Mouse (Mus musculus) left cerebral cortex, postnatal 10 days (tissue): ENCODE measurements around the gene Dnah2. TPM values are rescaled to one million over a fixed set of nuclear protein-coding genes. Genes with fewer than 3 reads are reported as not detected.
"Not testable (repeated sequence)": the region's sequence is repeated elsewhere in the genome, so short reads cannot be mapped to it uniquely, and the experiment has no call there.

Experiments
- DNase-seq, 2 experiments: peaks; one replicate each; pipeline ENCODE4 v3.0.0; 2021 to 2022; ENCODE audit warnings: low spot score in 2 of 2, mixed read lengths in 1 of 2; ENCODE audit errors: extremely low spot score in 1 of 2
- intact Hi-C: fragments of 180-260 bp; cut with DNase I; formaldehyde crosslinking; loops from one replicate; pipeline ENCODE4 v1.15.1; 2025
- total RNA-seq, 2 experiments: library from RNA; stranded (reverse); gene quantifications; 2 replicates each; pipeline ENCODE4 v1.2.3; 2021

The Dnah2 gene
- total RNA-seq, 2 experiments from 2014 or later: 4.2 to 5.7 TPM

DNA sequence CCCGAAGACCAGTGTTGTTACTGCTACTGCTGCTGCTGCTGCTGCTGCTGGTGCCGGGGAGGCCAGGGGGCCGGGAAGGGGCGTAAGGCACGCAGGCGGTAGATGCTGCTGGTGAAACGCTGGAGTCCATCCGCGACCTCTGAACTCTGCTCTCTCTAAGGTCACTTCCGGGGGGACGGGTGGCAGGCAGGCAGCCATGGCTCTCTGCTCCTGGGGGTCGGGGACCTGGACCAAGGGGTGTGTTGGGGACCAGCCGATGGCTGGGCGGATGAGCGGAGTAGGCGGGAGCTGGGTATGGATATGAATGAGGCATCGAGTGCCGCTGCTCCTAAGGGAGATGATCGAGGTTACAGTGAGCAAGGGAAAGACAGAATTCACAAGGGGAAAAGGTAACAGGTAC, 142.6 kb downstream of the Dnah2 start:
- DNase-seq: peak in 1 of 2 experiments; percentile 46
- intact Hi-C loops: no loop called here

DNA sequence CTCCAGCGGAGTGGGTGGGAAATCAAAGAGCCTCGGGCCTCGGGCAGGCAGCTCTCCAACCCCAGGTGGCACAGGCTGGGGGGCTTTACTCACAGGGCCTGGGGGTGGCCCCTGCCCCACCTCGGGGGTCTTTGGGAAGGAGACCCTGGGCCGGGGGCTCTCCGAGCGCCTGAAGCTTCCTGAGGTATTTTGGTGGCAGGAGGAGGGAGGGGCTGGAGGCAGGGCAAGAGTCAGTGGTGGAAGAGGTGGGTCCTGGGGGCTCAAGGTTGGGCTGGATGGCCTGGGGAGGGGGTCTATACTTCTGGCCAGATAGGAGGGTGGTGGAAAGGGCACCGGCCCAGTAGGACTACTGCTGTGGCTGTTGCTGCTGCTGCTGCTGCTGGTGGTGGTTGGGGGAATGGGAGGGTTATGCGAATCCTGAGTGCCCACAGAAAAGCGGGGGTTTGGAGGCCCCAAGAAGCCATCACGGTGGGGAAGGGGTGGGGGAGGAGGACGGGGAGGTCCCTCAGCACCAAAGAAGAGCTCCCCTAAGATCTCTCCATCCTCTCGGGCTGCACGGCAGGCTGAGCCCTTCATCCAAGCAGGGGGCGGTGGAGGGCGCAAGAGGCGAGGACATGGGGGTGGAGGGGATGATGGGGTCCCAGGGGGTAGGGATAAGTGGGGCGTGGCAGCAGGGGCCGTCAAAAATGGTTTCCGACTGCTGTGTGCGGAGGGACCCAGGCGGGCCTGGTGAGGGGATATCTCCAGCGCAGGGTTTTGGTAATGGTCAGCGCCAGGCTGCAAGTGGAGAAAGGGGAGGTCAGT, 143.3 kb downstream of the Dnah2 start:
- no peak for DNase-seq
- intact Hi-C loops: no loop called here

DNA sequence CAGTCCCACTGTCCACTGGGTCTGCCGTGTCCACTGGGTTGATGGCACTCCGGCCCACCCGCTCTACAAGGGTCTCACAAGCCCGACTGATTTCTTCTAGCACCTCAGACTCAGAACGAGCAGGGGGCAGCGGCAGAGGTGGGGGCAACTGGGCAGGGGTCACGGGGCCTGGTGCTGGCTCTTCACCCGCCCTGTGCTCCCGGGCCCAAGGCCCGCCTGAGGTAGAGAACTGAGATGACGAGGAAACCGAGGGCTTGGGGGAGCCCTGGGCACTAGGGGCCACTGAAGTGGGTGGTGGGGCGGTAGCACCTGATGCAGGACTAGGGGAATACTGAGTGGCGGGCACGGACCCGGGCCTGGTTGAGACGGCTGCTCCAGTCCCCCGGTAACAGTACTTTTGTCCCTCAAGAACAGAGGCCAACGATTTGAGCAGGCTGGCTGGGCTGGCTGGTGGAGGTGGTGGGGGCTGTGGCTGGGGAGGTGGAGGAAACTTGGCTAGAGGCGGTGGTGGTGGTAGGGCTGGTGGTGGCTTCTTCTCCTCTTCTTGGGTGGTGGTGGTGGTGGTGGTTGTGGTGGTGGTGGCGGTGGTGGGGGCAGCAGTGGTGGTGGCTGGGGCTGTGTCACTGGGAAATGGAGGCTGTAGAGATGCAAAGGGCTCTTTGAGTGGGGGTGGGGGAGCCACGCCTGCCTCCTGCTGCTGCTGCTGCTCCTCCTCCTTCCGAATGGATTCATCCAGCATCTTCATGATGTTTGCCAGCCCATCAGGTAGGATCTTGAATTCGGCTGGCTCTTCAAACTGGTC, 144.1 kb downstream of the Dnah2 start:
- no peak for DNase-seq
- intact Hi-C loops: loop anchor here (5.0 kb wide), 1 partner anchor 108 kb away; no protein-coding TSS in a partner anchor

DNA sequence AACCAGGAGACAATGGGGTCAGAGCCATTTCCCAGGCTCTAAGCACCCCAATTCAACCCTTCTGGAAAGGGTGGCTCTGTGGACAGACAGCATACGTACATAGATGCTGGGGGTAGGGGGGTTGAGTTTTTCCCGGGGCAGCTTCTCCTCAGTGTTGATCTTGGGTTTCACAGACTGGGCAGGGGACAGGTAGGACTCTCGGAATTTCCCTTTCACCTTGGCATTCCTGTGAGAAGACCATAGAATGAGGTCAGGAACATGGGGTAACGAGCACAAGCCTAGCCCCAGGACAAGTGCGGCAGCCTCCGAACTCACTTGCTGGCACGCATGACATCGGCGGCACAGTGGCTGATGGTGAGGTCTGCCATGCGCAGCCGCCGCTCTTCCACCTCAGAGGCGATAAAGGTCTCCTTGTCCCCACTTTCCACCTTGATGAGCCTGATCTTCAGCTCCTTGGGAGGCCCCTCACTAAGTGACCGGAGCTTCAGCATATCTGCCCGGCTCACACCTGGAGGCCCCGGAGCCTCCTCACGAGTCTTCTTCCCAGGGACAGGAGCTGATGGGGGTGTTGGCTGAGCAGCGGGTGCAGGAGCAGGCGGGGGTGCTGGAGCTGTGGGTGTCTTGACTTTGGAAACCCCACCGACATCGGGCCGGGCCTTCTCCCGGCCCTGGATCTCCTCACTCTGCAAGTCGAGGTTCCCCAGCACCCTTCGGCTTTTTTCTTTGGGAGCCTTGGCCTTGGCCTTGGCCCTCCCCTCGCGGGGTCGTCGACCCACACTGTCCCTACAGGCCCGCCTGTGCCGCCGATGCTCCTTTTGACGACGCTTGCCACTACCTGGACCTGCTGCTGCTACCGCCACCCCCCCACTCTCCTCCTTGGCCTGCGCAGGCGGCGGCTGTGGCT, 145.0 kb downstream of the Dnah2 start:
- peak in 1 of 2 experiments; percentile 37 for DNase-seq
- intact Hi-C loops: loop anchor here (5.0 kb wide), 1 partner anchor 108 kb away; no protein-coding TSS in a partner anchor

DNA sequence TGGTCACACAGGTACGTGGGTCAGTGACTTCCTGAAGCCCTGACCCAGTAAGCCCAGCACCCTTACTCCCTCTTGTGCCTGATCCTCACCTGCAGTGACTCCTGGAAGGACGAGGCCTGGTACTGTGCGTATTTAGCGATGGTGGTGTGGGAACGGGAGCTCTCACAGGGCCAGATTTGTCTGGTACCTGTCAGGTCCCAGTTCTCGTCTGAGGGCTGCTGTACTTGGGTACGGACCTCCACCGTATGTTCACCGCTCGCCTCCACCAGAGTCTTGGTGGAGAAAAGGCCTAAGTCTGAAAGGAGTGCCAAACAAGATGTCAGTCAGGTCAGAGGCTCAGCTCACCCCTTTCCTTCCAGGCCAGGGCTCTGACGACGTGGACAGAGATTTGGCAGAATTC, 146.9 kb downstream of the Dnah2 start:
- intact Hi-C loops: loop anchor here (2.0 to 5.0 kb wide), 2 partner anchors 31 to 110 kb away; no protein-coding TSS in a partner anchor
- no peak for DNase-seq

DNA sequence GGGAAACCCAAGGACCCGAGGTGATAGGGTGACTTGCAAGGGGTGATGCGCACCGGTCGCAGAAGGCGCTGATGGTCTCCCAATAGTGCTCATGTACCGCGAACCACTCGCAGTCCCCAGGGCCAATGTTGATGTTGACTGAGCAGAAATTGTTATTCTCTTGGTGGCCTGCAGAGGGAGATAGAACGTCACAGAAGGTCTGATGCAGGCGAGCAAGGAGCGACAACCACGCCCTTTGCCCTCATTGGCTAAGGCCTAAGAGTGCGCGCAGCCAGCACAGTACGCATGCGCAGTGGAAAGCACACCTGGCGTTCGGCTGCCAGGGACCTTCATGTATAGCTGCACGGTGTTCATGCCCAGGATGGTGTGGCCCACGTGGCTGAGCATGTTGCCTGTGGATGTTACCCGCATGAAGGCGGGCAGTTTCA, 147.7 kb downstream of the Dnah2 start:
- DNase-seq: peak; percentile 88 to 91
- intact Hi-C loops: loop anchor here (2.0 to 5.0 kb wide), 2 partner anchors 32 to 111 kb away; no protein-coding TSS in a partner anchor

DNA sequence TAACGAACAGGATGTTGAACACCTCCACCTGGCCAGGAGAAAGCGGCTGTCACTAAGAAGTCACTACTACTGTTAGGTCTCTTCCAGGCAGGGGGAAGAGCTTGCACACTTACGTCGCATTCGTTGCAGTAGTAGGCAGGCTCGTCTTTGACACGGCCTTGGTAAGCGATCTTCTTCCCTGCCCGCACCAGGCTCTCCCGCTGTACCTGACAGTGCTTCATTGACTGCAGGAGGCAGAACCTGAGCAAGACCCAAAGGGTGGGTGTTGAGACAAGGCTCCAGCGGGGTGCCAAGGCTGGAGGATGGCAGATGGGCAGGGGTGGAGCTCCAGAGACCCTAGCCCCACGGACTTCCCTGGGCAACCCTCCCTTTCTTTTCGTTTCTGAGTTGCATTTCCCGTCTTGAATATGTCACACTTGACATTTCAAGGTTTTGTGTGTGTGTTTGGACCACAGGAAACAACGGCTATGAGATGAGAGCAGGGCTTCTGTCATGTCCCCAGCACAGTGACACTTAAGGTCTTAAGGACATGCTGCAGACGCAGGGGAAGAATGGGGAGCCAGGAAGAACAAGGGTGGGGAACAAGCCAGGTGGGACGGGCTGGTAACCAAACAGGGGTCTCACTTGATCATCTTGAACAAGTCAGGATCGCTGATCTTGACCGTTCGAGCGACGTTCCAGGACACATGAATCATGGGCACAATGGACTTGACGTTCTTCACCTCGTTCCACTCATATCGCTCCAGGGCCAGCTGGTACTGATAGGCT, 148.6 kb downstream of the Dnah2 start:
- DNase-seq: no peak
- intact Hi-C loops: loop anchor here (2.0 to 5.0 kb wide), 2 partner anchors 33 to 112 kb away; no protein-coding TSS in a partner anchor

DNA sequence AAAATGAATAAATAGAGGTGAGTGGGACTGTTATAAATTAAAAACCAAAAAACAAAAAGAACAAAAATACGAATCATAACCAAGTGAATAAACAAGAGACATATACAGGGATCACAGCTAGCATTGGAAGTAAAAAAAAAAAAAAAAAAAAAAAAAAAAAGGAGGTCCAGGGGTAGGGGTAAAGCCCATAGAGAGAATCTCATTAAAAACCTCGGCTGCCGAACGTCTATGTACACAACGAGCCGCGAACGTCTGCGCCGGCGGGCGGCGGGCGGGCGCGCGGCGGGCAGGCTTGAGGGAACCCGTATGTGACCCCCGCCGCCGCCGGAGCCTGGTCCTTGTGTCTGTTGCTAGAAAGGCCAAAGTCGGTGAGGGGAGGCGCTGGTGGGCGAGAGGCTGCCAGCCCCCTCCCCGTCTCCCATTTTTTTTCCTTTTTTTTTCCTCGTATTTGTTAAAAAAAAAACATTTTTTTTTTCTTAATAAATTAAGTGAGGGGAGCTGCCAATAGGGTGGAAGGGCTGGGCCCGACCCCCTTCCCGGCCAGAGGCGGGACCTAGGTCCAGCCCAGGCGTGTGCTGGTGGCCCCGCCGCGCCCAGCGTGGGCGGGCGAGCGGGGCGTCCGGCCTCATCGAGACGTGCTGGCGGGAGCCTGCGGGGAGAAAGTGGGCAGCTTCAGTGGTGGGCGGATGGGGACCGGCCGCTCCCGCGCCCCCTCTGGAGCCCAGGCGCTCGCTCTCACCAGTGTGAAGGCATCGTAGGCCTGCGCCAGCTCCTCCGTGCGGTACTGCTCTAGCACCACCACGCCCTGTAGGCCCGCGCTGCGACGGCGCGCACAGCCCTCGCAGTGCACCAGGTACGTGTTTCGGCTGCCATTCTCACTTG, 149.5 kb downstream of the Dnah2 start:
- intact Hi-C loops: loop anchor here (2.0 to 5.0 kb wide), 2 partner anchors 33 to 113 kb away; no protein-coding TSS in a partner anchor
- peak in 1 of 2 experiments; percentile 53 for DNase-seq

DNA sequence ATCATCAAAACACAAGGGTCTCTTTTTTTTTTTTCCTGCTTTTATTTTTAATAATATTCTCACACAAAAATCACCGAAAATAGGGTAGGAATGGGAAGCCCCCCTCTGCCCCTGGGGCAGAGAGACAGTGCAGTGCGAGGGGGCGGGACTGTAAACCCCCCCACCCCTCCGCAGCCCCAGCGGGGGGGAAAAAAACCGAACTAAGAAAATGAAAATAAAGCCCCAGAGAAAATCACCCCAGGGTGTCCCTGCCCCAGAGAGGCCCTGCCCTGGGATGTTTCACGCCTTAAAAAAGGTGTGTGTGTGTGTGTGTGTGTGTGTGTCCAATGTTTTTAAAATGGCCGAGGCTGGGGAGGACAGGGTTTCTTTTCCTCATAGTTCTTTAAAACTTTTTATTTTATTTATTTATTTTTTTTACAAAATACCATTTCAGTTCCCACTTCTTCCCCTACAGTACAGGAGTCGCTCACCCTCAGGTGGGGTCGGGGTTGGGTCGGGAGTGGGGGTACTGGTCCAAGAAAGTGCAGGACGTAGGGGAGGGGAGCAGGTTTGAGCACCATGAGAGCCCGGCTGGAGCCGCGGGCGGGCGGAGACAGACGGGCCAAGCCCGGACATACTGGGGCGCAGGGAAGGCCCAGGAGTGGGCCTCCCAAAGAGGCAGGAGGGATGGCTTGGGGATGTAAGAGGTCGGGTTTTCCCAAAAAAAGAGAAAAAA, 150.3 kb downstream of the Dnah2 start:
- intact Hi-C loops: no loop called here
- DNase-seq: peak in 1 of 2 experiments; percentile 44

DNA sequence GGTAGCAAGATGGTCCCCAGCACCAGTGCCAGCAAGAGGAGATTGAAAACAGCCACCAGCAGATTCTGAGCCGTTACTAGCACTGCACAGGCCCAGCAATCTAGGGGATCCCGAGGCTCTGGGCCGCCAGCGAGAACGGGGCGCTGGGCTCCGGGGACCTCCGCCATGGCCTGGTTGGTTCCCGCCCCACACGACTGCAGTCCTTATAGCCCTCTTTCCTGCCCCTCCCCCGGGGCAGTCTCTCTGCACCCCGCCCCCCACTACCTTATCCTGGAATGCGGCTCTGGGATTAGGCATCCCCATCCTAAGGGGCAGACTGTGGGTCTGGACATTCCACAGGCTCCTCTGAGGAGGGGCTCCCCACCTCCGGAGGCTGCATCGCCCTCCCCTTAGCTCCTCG, 150.9 kb downstream of the Dnah2 start, which contains the start of gene Tmem88:
Tmem88 (minus strand) TSS at position 176 of the 400 bp plus-strand sequence.
- peak in 1 of 2 experiments; percentile 73 for DNase-seq
- intact Hi-C loops: no loop called here

DNA sequence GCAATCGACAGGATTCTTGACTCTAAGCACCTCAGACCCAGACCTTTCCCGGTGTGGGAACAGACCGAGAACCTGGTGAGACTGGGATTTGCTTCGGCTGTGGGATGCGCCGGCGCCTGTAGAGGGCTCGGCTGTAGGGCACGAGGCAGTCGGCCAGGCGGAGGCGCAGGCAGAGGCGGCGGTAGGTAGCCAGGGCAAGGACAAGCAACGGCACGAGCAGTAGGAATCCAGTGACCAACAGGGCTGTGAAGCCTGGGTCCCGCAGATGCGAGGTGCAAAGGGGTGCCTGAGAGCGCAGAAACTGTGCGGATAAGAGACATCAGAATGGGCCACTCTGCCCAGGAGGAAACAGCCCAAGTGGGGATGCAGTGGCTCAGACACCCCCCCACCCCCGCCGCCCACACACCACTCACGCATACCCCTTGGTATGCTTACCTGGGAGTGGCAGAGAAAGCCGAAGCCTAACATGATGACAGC, 151.3 kb downstream of the Dnah2 start:
- intact Hi-C loops: no loop called here

DNA sequence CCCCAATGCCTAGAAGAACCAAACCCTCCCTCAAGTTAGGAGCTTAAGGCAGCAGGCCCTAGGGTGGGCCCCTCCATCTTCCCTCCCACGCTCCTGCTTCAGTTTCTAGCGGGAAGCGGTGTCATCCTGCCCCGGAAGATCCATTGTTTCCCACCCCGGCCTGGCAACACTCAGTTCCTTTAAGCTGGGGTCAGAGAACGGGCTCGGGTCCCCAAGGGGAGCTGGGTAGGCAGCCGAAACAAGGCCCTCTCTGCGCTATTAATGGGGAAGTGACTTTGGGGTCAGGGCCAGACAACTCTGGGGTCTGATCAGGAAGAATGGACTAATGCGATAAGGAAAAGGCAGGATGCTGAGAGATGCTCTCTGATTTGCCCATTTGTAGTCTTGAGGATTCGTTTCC, 152.1 kb downstream of the Dnah2 start:
- intact Hi-C loops: no loop called here
- DNase-seq: peak in 1 of 2 experiments; percentile 69

More for the DNA sequence above, 151.3 kb downstream of the Dnah2 start:
- DNase-seq: peak in 1 of 2 experiments; percentile 61

DNA sequence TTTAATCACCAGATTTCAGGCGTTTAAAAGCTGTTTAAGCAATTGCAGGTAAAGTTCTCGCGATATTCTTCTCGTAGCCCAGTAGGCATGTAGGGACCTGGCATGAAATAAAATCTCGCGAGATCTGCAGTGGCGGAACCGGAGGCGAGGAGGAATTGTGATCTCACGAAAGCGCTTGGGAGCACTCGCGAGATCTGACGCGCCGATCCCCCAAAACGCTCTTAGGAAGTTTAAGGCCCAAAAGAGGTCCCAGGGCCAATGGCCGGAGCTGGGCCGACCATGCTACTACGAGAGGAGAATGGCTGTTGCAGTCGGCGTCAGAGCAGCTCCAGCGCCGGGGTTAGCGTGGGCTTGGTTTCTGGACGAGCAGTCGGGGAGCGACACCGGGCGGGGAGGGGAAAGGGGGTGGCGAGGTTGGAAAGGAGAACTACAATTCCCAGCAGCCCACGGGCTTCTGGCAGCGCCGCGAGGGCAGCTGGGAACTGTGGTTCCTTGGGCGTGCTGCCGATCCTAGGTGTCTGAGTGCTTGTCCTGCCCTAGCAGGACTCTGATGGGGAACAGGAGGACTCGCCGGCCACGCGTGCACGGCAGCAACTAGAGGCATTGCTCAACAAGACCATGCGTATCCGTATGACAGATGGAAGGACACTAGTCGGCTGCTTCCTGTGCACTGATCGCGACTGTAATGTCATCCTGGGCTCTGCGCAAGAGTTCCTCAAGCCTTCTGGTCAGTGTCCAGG, 153.1 kb downstream of the Dnah2 start:
- intact Hi-C loops: no loop called here
- peak; percentile 96 to 98 for DNase-seq

DNA sequence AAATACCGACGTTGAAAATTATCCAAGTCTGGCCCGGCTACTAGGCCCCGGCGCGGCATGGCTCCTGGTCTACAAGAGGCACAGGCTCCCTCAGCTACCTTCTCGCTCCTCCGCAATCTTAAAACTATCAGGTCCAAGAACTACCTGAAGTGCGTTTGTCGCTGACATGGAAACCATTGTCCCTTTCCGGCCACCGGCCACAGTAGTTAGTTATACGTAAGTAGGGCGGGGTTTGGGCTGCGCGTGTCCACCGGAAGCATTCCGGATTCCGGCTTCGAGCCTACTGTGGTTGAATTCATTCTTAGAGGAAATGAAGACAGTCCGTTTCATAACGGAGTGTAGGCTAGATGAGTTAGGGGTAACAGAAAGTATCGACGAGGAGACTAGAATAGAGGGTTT, 153.7 kb downstream of the Dnah2 start, which contains the start of the genes Naa38 and Cyb5d1:
Naa38 (plus strand) TSS at position 253 of the 399 bp plus-strand sequence.
Cyb5d1 (minus strand) TSS at position 397 of the 399 bp plus-strand sequence.
- peak; percentile 88 to 91 for DNase-seq
- intact Hi-C loops: not testable (repeated sequence)

DNA sequence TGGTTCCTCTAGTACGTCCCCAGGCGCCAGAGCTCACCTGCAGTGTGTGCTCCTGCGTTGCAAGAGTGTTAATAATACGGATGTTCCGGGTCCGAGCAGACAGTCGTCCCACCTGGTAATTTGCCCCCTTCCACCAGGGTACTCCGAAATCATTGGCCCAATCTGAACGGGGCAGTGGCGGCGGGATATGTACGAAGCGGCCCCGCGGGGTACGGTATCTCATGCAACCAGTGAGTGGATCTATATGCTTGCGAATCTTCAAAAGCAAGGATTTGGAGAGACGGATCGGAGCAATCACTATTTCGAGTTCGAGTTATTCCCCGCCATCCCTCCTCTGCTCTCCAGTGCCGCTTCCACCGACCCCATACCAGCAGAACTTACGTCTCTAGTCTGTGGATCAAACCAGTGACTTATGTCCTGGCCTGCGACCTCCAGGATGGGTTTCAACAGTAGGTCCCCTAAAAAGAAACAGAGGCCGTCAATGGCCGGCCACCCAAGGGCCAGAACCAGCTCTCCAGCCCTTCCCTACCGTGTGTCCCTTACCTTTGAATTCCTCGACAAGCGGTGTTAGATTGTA, 154.2 kb downstream of the Dnah2 start:
- DNase-seq, intact Hi-C loops: not testable (repeated sequence)
